Mouse (Mus musculus) hindbrain, embryonic 13.5 days (tissue): ENCODE measurements around the gene Olfr547. TPM values are rescaled to one million over a fixed set of nuclear protein-coding genes. Genes with fewer than 3 reads are reported as not detected.

Source experiments
- ATAC-seq: fragments of 200-750 bp; cut with Nextera tagmentation; 2 replicates; pipeline ENCODE4 v1.8.0; 2017; ENCODE audit warnings: moderate TSS enrichment; ENCODE audit not compliant: low FRiP score
- H3K27ac ChIP-seq: fragments of 300-500 bp; sonication (generic); 2 replicates; pipeline ENCODE4 v1.5.1; 2015; ENCODE audit warnings: inconsistent platforms, mild to moderate bottlenecking, moderate library complexity
- H3K27me3 ChIP-seq: fragments of 300-500 bp; sonication (generic); 2 replicates; pipeline ENCODE4 v1.6.1; 2015; ENCODE audit warnings: mild to moderate bottlenecking, inconsistent platforms
- H3K36me3 ChIP-seq: fragments of 300-500 bp; sonication (generic); 2 replicates; pipeline ENCODE4 v1.6.1; 2015; ENCODE audit warnings: mild to moderate bottlenecking, inconsistent platforms
- H3K4me1 ChIP-seq: fragments of 300-500 bp; sonication (generic); replicated peaks from 2 replicates; pipeline ENCODE4 v1.6.1; 2015; ENCODE audit warnings: inconsistent platforms
- H3K4me2 ChIP-seq: fragments of 300-500 bp; sonication (generic); 2 replicates; pipeline ENCODE4 v1.6.1; 2015; ENCODE audit warnings: inconsistent platforms, mild to moderate bottlenecking, moderate library complexity
- H3K4me3 ChIP-seq: fragments of 300-500 bp; sonication (generic); 2 replicates; pipeline ENCODE4 v1.5.1; 2015; ENCODE audit warnings: mild to moderate bottlenecking, inconsistent platforms
- H3K9ac ChIP-seq: fragments of 300-500 bp; sonication (generic); 2 replicates; pipeline ENCODE4 v1.6.1; 2015; ENCODE audit warnings: mild to moderate bottlenecking, inconsistent platforms
- H3K9me3 ChIP-seq: fragments of 300-500 bp; sonication (generic); 2 replicates; pipeline ENCODE4 v1.6.1; 2016; ENCODE audit warnings: inconsistent platforms
- WGBS: fragments of 180-500 bp; shearing (Covaris S2); methylation state at CpG from one replicate; pipeline ENCODE4 v1.1.7; 2015; 5-methylcytosine and 5-hydroxymethylcytosine counted together
- polyA plus RNA-seq: library from polyadenylated mRNA; unstranded; fragments of >200 nt; fragmentation: Nextera tagmentation; extraction: Ambion mirVana; gene quantifications from 2 replicates; pipeline ENCODE4 v1.2.1, GENCODE M21; 2015

Gene Olfr547
- polyA plus RNA-seq, 1 experiment from 2014 or later = not detected

DNA sequence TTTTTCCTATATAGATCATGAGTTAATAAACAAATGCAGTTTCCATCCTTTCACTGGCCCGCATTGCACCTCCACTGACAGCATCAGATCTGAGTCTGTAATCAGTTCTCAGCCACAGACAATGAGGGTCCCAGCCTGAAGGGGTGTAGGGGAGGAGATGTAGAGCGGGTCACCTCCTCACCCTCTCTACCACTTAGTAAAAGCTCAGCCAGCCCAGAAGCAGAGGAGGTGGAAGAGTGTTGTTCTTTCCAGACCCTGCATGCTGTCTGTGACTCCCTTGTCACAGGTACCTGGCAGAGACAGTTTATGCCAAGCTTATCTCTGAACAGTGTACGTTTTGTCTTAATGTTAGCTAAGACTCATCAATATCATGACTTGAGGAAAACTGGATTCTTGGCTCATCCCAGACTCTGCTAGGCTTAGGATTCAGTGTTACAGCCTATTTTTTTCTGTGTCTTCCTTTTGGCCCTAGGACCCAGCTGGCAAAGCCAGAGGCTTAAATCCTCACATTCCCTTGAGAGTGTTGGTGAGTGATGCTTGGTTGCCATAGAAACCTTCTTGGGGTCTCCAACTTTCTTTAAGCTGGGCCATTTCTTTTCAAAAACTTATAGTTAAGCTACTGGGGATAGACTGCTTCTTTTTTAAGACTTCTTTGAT is 38.8 kb downstream of the Olfr547 start:
- no peaks in the 10 kb centered on the region for H3K36me3 ChIP-seq
- 0 out of 2 replicates have a peak, but pooled peaks have one; percentile 32 for ATAC-seq
- WGBS = 64% methylated on average over 3 of the region's 3 CpGs
- H3K27ac ChIP-seq = no peak overlapping the region
- no peak overlapping the region for H3K9ac ChIP-seq
- no peak overlapping the region for H3K4me2 ChIP-seq
- no peaks in the 10 kb centered on the region for H3K27me3 ChIP-seq
- peaks cover 5% of the 10 kb centered on the region; the same call in 1 of the 2 replicates for H3K4me1 ChIP-seq
- no peaks in the 10 kb centered on the region for H3K9me3 ChIP-seq
- no peak overlapping the region for H3K4me3 ChIP-seq

DNA sequence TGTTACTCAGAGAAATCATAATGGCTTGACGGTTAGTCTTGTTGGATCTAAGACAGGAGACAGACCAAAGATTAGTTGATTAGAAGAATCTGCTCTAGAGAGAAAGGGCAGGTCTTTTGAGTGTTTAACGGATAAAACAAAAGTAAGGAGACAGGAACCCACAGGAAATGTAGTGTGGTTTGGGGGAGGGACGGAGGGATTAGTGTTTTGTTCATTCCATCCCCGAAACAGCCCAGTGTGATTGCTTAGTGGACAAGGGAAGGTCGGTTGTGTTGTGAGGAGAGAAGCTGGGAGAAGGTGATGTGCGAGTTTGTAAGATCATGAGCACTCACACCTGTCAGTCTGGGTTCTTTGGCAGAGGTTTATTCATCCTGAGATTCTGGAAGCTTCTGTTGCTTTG is 41.4 kb downstream of the Olfr547 start:
- Histone ChIP-seq H3K4me2 (no peak overlapping the region), H3K4me1 (peaks cover 5% of the 10 kb centered on the region; the same call in 1 of the 2 replicates), H3K27ac (no peak overlapping the region), H3K36me3 (no peaks in the 10 kb centered on the region), H3K4me3 (no peak overlapping the region), H3K9me3 (no peaks in the 10 kb centered on the region), H3K27me3 (no peaks in the 10 kb centered on the region), H3K9ac (no peak overlapping the region)
- no peak for ATAC-seq
- WGBS = 75% methylated on average over 6 of the region's 6 CpGs

Other genes with a start within 250 kb of the Olfr547 start
- gene Rrm1, start 93.1 kb upstream of the Olfr547 start, polyA plus RNA-seq = 58.6 and 59.2 TPM in 2 replicates
- 0.60 and 0.85 TPM in 2 replicates for gene Olfr543, start 53.1 kb upstream of the Olfr547 start, polyA plus RNA-seq
- 0.21 and 0.30 TPM in 2 replicates for gene Olfr544, start 46.4 kb upstream of the Olfr547 start, polyA plus RNA-seq
- gene Olfr545, start 35.2 kb upstream of the Olfr547 start, polyA plus RNA-seq = 0.14 and 0.19 TPM in 2 replicates
- gene Olfr548-ps1, start 6.1 kb downstream of the Olfr547 start, polyA plus RNA-seq = not detected in 2 replicates
- not detected in 2 replicates for gene Olfr549, start 15.1 kb downstream of the Olfr547 start, polyA plus RNA-seq
- 0.19 and 0.32 TPM in 2 replicates for gene Trim21, start 30.7 kb downstream of the Olfr547 start, polyA plus RNA-seq
- not detected in 2 replicates for gene Olfr550, start 36.7 kb downstream of the Olfr547 start, polyA plus RNA-seq
- not detected in 2 replicates for gene Olfr551, start 57.1 kb downstream of the Olfr547 start, polyA plus RNA-seq
- not detected in 2 replicates for gene Olfr552, start 63.0 kb downstream of the Olfr547 start, polyA plus RNA-seq
- gene Olfr553, start 83.5 kb downstream of the Olfr547 start, polyA plus RNA-seq = not detected in 2 replicates
- gene Olfr554, start 103.7 kb downstream of the Olfr547 start, polyA plus RNA-seq = not detected in 2 replicates
- not detected in 2 replicates for gene Olfr555, start 124.1 kb downstream of the Olfr547 start, polyA plus RNA-seq
- not detected in 2 replicates for gene Olfr556, start 130.2 kb downstream of the Olfr547 start, polyA plus RNA-seq
- 7.2 and 8.0 TPM in 2 replicates for gene Trim68, start 152.6 kb downstream of the Olfr547 start, polyA plus RNA-seq
- gene Olfr557, start 161.2 kb downstream of the Olfr547 start, polyA plus RNA-seq = not detected in 2 replicates
- 0.39 TPM in 2 replicates for gene Olfr558, start 167.5 kb downstream of the Olfr547 start, polyA plus RNA-seq
- not detected in 2 replicates for gene Olfr33, start 184.3 kb downstream of the Olfr547 start, polyA plus RNA-seq
- gene Olfr559, start 192.7 kb downstream of the Olfr547 start, polyA plus RNA-seq = not detected in 2 replicates
- not detected in 2 replicates for gene Olfr560, start 224.6 kb downstream of the Olfr547 start, polyA plus RNA-seq
- 0.09 and 0.10 TPM in 2 replicates for gene Olfr78, start 224.7 kb downstream of the Olfr547 start, polyA plus RNA-seq
- not detected in 2 replicates for gene Olfr561, start 236.5 kb downstream of the Olfr547 start, polyA plus RNA-seq